Mouse (Mus musculus) C2C12 (cell line): ENCODE results near the gene Pxmp4.

ENCODE experiments used
- CTCF ChIP-seq: IDR thresholded peaks from one replicate; pipeline ENCODE4 v1.5.1; 2011; ENCODE audit not compliant: control insufficient read depth, insufficient read depth, insufficient read length
- USF1 ChIP-seq: IDR thresholded peaks from one replicate; pipeline ENCODE4 v1.6.1; 2011; ENCODE audit warnings: low read depth, mild to moderate bottlenecking, control low read depth, moderate library complexity

- TF ChIP-seq CTCF (no peak), USF1 (no peak)
Observed at GRCm38 (mm10) chr2:154589051-154589450, 14.5 kb downstream of the Pxmp4 start.
